In the genomic region with DNA sequence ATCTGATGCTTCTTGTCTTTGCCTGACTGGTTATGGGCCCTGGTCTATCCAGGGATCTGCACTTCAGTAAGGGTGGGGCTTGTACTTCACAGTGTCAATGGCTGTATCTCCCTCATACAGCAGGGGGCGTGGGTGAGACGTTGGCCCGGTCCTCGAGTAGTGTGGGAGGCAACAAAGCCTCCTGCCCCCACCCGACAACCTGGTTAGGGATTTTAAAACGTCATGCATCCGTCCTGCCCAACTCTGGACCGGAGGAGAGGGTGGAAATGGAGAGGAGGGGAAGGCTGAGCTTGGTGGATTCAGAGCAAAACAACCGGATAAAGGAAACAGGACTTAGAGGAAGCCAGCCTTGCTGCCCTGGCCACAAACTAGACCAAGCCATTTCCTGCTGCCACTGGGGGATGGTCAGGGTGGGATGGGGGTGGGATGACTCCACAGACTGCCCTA, we compare ENCODE assay signal across 7 mouse cellular contexts. TPM values are rescaled to one million over a fixed set of nuclear protein-coding genes. Genes with fewer than 3 reads are reported as not detected.
DNase-seq lines count a peak whose midpoint lies in the region; ATAC-seq lines count a peak whose summit lies in the region.

No protein-coding gene starts in this region.

- no peak overlapping the region for H3K9ac ChIP-seq in intestine, embryonic 14.5 days (ENCODE audit: low read length)

- DNase-seq in adrenal gland, adult (ENCODE audit: inconsistent age in 2 of 2, low spot score in 1 of 2) = peak; percentile 87 to 96
- DNase-seq in embryo, embryonic 10 days (ENCODE audit: low spot score) = peak; percentile 89
- DNase-seq in gastrocnemius, postnatal 25 days = peak; percentile 83
- DNase-seq in intestine, embryonic 14.5 days (ENCODE audit: low spot score) = peak; percentile 82
- peak; percentile 79 to 94 for DNase-seq in left cerebral cortex, postnatal 14 days (ENCODE audit: low spot score in 2 of 2)
- DNase-seq in right cerebral cortex, postnatal 36 days (ENCODE audit: low spot score in 2 of 2) = peak; percentile 77 to 78

- no peak overlapping the region for H3K4me2 ChIP-seq in intestine, embryonic 14.5 days (ENCODE audit: low read length)

- H3K4me1 ChIP-seq in intestine, embryonic 14.5 days (replicated peaks; ENCODE audit: control insufficient read depth, insufficient read depth, low read length) = no peaks in the 10 kb centered on the region

- H3K36me3 ChIP-seq in intestine, embryonic 14.5 days (ENCODE audit: control insufficient read depth, insufficient read depth, low read length) = peaks cover 26% of the 10 kb centered on the region

- no peak overlapping the region for H3K4me3 ChIP-seq in intestine, embryonic 14.5 days (ENCODE audit: low read depth, low read length)

- no peaks in the 10 kb centered on the region for H3K27me3 ChIP-seq in intestine, embryonic 14.5 days (replicated peaks; ENCODE audit: control insufficient read depth, insufficient read depth, low read length)

- ATAC-seq in intestine, embryonic 14.5 days (replicated peaks; ENCODE audit: low FRiP score, low TSS enrichment, low read depth) = peak; percentile 73
- ATAC-seq in megakaryocyte-erythroid progenitor cell, adult 5-6 weeks (replicated peaks; ENCODE audit: low FRiP score, low TSS enrichment, poor library complexity, severe bottlenecking) = peak; percentile 96

- no peak overlapping the region for H3K27ac ChIP-seq in intestine, embryonic 14.5 days (ENCODE audit: low read depth)

- intact Hi-C loops in left cerebral cortex, postnatal 14 days (cut with DNase I) = loop anchor here (1.0 kb wide), 1 partner anchor 20 kb away; no protein-coding TSS in a partner anchor

- H3K9me3 ChIP-seq in intestine, embryonic 14.5 days (ENCODE audit: control insufficient read depth, low read length) = no peaks in the 10 kb centered on the region

- WGBS in intestine, embryonic 14.5 days = 13% methylated on average over 9 of the region's 9 CpGs

RNA-seq across cellular contexts. Expression of a gene that starts 2.8 kb away (rescaled TPM):
- not detected for total RNA-seq in gastrocnemius, postnatal 25 days (2021)
- 1.2 and 2.5 TPM in 2 replicates for polyA plus RNA-seq in intestine, embryonic 14.5 days (2014; fragmentation: Nextera tagmentation; extraction: Ambion mirVana)
- total RNA-seq in left cerebral cortex, postnatal 14 days (2021) = under 1 TPM in 1 of 2 experiments, not detected in 1; 0.78 TPM
- total RNA-seq in megakaryocyte-erythroid progenitor cell, adult 5-6 weeks (2014; fragmentation: Nextera tagmentation) = not detected in 2 replicates
- not detected in 2 replicates for total RNA-seq in megakaryocyte-erythroid progenitor cell, adult 5-6 weeks (2017)

RNA-seq across cellular contexts. Expression of a gene that starts 11.8 kb away (rescaled TPM):
- 10 to 100 TPM; 10.5 to 12.7 TPM for total RNA-seq in gastrocnemius, postnatal 25 days (2021)
- polyA plus RNA-seq in intestine, embryonic 14.5 days (2014; fragmentation: Nextera tagmentation; extraction: Ambion mirVana) = 25.5 and 30.5 TPM in 2 replicates
- total RNA-seq in left cerebral cortex, postnatal 14 days (2021) = 10 to 100 TPM; 10.6 to 14.7 TPM
- total RNA-seq in megakaryocyte-erythroid progenitor cell, adult 5-6 weeks (2014; fragmentation: Nextera tagmentation) = not detected in 2 replicates
- not detected in 2 replicates for total RNA-seq in megakaryocyte-erythroid progenitor cell, adult 5-6 weeks (2017)

RNA-seq across cellular contexts. Expression of a gene that starts 20.5 kb away (rescaled TPM):
- total RNA-seq in gastrocnemius, postnatal 25 days (2021) = 1 to 10 TPM; 6.0 to 7.2 TPM
- 24.7 and 25.3 TPM in 2 replicates for polyA plus RNA-seq in intestine, embryonic 14.5 days (2014; fragmentation: Nextera tagmentation; extraction: Ambion mirVana)
- total RNA-seq in left cerebral cortex, postnatal 14 days (2021) = 10 to 100 TPM; 60.0 to 62.9 TPM
- total RNA-seq in megakaryocyte-erythroid progenitor cell, adult 5-6 weeks (2014; fragmentation: Nextera tagmentation) = 8.2 and 9.0 TPM in 2 replicates
- 3.4 and 4.5 TPM in 2 replicates for total RNA-seq in megakaryocyte-erythroid progenitor cell, adult 5-6 weeks (2017)

RNA-seq across cellular contexts. Expression of a gene that starts 34.1 kb away (rescaled TPM):
- total RNA-seq in gastrocnemius, postnatal 25 days (2021) = 1 to 10 TPM; 2.6 to 6.1 TPM
- 64.2 and 68.9 TPM in 2 replicates for polyA plus RNA-seq in intestine, embryonic 14.5 days (2014; fragmentation: Nextera tagmentation; extraction: Ambion mirVana)
- 10 to 100 TPM; 39.6 to 42.3 TPM for total RNA-seq in left cerebral cortex, postnatal 14 days (2021)
- 55.6 and 78.0 TPM in 2 replicates for total RNA-seq in megakaryocyte-erythroid progenitor cell, adult 5-6 weeks (2014; fragmentation: Nextera tagmentation)
- total RNA-seq in megakaryocyte-erythroid progenitor cell, adult 5-6 weeks (2017) = 20.5 and 23.7 TPM in 2 replicates

RNA-seq across cellular contexts. Expression of a gene that starts 38.6 kb away (rescaled TPM):
- total RNA-seq in gastrocnemius, postnatal 25 days (2021) = not detected
- polyA plus RNA-seq in intestine, embryonic 14.5 days (2014; fragmentation: Nextera tagmentation; extraction: Ambion mirVana) = not detected in 2 replicates
- total RNA-seq in left cerebral cortex, postnatal 14 days (2021) = not detected
- total RNA-seq in megakaryocyte-erythroid progenitor cell, adult 5-6 weeks (2014; fragmentation: Nextera tagmentation) = not detected in 2 replicates
- total RNA-seq in megakaryocyte-erythroid progenitor cell, adult 5-6 weeks (2017) = not detected in 2 replicates

Comparison
In these comparisons a context has a peak if more than half of its experiments do, and no peak if none do; other contexts are left out.
1. RNA of a gene that starts 11.8 kb away (total RNA-seq): 10.6 to 14.7 TPM in left cerebral cortex, postnatal 14 days and 10.5 to 12.7 TPM in gastrocnemius, postnatal 25 days; not detected in megakaryocyte-erythroid progenitor cell, adult 5-6 weeks; every median in the first group is over 10 times any median in the second.
2. RNA of a gene that starts 20.5 kb away (total RNA-seq): 60.0 to 62.9 TPM in left cerebral cortex, postnatal 14 days; 3.4 to 9.0 TPM in megakaryocyte-erythroid progenitor cell, adult 5-6 weeks and 6.0 to 7.2 TPM in gastrocnemius, postnatal 25 days; every median in the first group is over 4 times any median in the second.
3. Peak in every context shown above with its lines, with median percentiles within 50 percentile points of each other: DNase-seq.